Mouse (Mus musculus) induced T-regulatory cell, adult 2 months (primary cell): ENCODE measurements at regions not wholly inside any gene's neighbourhood (a gene's known extent, or its start where the extent isn't known, plus 50 kb on each side); places are given as distances from the start of the nearest gene placed in this dataset.
A peak's percentile ranks its signal among the peaks of the same experiment; 100 is the strongest.

ENCODE experiments used
- DNase-seq: peaks from one replicate; pipeline ENCODE4 v3.0.0-alpha.2; 2012; ENCODE audit warnings: low read depth

DNA sequence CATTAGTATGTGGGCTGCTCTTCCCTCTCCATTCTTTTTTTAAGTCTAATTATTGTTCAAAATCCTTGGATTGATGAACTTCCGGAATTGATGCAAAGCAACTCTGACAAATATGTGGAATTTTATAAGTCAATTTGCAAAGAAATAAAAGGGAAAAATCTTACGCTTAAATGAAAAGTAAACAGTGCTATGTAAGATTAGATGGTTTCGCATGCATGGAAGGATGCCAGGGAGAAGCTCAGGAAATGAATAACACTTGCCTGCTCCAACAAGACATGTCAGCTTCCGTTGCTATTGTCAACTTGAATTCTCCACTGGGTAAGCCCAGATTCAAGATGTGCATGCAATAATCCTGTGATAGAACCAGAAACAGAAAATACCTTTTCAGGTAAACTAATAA, 357.2 kb upstream of the Actbl2 start:
- no peak for DNase-seq

DNA sequence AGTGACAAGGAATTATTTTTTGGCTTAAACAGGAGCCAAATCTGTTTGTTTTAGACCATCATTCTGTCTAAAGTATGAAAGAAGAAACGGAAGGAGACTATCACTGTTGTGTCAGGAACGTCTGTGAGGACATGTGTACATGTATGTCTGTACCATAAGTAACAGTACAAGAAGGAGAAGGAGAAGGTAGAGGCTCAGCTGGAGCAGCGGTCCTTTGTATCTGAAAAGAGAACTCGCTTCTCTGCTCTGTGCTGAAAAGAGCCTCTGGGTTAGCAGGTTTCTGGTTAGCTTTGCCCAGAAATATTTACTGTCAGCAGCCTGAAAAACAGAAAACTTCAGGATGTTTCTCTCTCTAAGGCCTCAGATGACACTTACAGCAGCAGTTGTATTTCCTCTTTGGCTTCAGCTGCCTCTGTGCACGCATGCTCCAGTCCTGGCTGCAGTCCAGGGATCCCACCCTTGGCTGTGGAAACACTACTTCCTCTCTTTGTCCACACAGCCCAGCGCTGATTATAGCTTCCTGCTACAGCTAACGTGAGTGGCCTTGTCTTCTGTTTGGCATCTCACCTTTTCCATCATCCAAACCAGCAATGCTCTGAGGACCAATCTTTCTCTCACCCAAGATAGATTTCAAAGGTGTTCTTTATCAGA, 351.7 kb upstream of the Actbl2 start:
- no peak for DNase-seq

DNA sequence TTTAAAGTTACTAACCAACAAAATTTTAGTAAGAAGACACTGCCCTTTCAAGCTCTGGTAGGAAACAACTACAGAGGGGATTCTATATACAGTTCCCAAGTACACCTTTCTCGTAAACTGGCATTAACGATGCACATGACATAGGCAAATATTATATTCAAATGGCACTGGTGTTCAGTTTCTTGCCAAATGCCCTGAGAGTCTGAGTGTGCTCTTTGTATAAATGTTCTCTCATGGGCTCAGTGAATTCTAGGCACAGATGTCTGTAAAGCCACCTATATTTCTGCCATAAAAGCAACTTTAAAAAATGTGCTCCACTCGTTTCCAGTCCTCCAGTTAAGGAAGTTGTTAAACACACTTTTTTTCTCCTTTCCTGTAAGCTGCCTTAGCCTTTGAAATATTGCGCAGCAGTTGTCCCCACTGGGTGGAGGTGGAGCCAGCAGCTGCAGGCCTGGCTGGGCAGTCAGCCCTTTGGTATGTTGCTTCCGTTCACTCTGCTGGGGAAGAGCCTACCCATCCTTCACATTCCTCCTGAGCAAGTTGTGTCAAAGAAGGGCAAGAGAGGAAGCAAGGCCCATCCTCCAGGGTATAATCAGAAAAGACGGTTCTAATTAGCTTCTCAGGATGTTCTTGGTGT, 347.4 kb upstream of the Actbl2 start:
- no peak for DNase-seq

DNA sequence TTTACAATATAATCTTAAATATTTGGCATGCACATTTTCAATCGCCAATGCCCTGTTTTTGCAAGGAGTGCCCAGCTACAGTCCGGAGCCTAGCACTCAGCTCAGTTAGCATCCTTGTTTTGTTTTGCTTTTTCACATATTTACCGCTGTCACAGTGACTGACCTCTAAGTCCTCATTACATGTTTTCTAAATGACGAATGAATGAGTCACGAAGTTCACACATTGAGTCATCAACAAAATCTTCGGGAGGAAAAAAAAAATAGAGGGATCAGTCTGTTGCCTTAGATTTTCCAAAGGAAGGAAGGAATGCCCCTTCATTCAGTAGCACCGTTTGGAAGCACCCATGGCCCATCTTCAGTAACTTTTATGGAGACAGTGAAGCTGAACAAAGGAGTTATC, 342.9 kb upstream of the Actbl2 start:
- no peak for DNase-seq

DNA sequence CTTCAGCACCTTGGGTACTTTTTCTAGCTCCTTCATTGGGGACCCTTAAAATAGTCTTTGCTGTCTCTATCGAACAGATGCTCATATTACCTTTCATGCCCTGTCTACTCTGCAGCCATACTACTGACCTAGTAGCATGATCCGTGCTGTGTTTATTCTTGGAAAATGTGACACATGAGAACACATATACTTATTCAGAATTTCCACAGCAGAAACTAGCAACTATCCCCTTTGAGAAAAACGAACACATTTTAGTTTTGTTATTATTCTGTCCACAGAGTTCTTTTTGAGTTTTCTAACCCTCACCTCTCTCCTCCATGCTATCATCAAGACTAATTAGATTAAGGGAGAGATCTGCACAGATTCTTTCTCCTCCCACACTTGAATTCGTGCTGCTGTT, 341.6 kb upstream of the Actbl2 start:
- DNase-seq = no peak

DNA sequence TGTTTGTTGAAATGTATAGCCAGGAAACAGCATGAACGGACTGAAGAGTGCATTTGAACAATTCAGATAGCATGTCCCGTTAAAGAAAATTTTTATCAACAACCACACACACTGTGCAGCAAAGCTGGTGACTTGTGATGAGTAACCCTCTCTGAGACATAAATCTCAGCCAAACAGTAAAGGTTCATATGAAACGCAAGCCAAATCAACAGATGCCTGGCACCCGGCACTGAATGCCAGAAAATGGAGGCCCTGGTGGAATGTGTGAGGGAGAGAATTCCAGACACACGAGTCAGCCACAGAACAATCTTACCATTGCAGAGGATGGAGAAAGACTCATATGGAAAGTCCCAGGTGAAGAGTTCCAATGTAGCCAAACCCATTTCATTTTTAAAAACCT, 341.1 kb upstream of the Actbl2 start:
- no peak for DNase-seq

DNA sequence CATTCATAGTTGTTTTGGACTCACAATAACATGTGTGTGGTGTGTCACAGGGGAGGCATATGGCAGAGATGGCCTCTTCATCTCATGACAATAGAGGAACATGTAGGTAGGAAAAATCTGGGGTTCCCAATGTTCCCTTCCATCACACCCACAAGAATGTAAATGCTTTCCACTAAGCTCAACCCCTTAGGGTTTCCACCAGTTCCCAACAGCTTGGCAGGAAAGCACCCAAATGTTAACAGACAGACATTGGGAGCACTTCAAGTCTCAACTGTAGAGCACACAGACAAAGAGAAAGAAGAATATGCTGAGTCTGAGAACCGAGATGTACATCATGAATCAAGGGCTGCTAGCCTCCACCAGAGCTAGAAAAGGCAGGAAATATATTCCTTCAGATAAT, 339.7 kb upstream of the Actbl2 start:
- DNase-seq = no peak

DNA sequence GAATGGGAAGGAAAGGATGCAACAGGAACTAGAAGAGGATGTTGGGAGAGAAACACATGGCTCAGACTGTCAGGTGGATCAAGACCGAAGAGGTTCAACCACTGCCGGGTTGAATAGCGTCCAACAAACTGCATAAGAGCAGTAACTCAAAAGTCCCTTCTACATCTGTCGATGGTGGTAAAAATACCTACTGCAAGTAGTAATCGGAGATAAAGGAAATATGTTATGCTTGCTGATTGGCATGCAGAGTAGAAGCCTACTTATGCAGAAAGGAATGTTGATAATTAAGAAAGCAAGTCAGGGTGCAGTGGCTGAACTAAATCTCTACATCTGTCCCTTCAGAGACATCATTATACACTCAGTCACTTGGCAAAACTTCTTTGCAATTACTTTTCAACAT, 330.9 kb upstream of the Actbl2 start:
- no peak for DNase-seq

DNA sequence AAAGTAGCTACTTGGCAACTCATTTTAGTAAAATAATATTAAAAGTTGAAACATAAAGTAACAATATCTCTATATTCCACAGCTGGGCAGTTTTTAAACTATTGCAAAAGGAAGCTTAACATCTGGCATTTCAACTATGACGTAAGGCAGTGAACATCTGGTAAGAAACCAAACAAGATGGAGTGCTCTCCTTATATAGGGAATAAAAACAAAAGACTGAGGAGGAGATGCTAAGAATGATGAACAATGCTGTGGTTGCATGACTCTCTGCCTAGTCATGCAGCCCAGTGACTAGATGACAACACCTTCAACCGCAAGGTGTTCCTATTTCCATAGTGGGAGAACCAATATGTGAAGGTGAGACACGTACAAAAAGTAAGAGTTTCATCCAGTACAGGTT, 329.9 kb upstream of the Actbl2 start:
- DNase-seq = no peak

DNA sequence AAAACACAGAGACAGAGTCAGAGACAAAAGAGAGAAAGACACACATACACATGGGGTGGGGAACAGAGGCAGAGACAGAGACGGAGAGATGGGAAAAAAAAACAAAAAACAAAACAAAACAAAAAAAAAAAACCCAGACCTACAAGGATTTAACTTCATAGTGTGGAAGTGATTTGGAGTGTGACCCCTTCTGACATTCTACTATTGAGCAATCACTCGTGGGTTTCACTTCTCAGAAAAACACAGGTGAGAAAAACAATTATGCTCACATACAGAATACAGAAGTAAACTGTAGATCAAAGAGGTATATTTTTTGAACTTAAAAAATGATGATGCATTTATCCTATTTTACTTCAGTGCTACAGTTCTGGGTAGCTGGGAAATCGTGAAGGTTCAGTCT, 326.7 kb upstream of the Actbl2 start:
- DNase-seq = no peak

DNA sequence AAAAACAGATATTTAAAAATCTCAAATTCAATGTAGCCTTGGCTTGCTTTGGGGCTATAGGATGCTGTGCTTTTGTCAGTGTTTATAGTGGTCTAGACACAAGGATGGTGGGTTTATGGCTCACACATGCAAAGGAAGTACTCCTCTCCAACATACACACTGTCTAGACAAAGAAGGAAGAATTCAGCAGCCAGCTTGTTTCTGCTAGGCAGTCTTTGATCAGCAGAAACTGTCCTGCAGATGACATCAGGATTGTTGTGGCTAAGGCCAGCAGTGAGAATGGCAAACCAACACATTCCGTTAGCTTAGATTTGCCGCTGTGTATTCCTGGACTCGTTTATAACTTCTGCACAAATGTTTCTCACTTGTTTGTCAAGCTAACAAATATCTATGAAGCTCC, 325.9 kb upstream of the Actbl2 start:
- no peak for DNase-seq

DNA sequence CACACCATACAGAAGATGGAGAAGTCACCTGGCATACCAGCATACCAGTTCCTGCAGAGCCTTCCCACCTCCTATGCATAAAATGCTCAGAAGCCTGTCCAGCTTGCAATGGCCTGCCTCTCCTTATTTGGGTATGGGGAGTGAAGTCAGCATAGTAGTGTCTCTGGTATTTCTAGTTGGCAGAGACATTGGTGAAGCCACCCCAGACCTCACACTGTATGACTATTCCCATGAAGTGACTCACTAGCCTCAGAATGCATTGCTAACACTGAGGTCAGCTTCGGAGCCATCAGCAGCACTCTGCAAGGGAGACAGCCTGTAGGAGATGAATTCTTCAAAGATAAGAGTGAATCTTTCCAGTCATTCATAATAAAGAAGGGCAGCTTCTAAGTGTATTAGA, 325.2 kb upstream of the Actbl2 start:
- DNase-seq = no peak

DNA sequence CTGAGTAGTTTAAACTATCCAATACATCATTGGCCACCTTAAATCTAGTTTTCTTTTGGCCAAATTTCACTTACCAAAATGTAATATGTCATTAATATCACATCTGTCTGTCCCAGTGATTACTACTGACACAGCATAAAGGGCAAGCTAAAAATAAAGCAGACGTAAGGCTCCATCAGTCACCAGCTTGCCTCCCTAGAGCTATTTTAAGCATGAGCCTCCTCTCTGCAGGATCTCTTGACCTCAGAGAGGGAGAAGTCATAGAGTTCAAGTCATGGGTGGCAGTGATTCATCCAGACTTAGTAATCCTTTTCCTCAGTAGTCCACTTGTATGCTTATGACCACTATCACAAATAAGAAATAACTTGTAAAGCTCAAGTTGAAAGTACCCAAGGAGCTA, 313.2 kb upstream of the Actbl2 start:
- DNase-seq = no peak

DNA sequence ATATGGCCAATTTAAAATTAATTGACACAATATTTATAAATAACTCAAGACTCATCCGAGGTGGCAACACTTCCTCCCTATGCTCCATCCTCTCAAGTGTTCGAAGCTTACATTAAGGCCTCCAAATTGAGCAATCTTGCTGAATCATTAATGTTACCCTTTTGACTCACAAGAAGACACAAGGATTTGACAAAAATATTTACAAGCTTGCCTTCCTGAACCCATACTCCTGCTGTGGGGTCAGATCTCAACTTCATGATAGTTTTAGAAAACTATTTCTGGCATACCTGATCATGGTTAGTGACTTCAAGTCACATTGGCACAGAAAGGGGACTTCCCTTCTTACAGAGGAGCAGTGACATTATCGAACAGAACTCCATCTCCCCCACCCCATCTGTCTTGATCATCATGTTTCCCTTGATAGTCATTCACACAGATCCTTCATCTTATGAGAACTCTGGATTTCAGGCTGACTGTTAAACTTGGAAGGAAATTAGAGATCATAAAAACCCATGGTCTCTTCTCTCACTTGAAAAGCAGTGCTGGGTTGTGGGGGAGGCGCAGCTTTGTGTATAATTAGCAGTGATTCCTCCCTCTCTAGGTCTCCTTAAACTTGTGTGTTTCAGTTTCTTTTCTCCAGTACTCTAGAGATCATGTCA, 311.7 kb upstream of the Actbl2 start:
- DNase-seq = no peak

DNA sequence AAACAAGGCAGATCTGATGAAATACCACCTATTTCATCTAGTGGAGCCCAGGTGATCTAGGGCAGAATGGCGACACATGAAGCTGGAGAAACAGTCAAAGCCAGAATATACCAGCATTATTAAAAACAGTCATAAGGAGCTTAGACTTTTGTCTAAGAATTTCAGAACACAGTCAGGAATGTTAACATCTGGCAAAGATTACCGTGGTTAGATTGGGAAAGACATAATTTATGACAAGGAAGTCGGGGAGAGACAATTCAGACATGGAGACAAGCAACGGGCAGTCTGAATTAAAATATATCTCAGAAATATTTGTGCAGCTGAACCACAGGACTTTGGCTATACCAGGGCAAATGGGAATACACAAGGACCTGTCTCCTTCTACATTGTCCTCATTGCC, 310.8 kb upstream of the Actbl2 start:
- no peak for DNase-seq

DNA sequence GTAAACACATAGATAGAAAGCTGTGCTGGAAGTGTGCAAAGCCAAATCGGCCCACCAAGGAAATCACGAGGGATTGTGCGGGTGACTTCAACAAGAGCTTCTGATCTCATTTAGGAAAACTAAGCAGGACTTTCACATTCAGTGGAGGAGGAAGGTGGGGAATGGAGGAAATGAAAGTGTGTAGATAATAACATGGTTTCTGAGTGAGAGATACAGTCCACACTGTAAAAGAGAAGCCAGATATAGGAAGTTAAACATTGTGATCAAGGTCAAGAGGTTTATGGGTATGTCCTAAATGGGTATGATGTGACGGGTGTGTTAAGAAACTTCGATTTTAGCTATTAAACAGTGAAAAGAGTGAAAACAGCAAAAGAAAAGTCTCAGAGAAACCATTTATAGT, 310.1 kb upstream of the Actbl2 start:
- DNase-seq = no peak

DNA sequence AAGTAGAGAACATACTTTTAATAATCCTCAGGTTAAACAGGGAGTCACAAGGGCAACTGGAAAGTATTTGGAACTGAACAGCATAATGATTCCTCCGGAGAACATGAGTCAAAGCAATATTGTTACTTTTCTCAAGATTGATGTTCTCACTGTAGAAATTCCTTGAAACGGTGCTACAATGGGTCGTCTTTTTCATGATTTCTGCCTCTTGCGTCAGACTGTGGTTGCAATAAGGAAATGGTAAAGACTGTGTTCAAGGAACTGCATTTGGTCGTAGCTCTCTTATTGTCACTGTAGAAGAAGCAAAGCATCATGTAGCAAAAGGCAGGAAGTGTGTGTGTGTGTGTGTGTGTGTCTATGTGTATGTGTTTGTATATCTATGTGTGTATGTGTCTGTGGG, 294.6 kb upstream of the Actbl2 start:
- peak; percentile 55 for DNase-seq

DNA sequence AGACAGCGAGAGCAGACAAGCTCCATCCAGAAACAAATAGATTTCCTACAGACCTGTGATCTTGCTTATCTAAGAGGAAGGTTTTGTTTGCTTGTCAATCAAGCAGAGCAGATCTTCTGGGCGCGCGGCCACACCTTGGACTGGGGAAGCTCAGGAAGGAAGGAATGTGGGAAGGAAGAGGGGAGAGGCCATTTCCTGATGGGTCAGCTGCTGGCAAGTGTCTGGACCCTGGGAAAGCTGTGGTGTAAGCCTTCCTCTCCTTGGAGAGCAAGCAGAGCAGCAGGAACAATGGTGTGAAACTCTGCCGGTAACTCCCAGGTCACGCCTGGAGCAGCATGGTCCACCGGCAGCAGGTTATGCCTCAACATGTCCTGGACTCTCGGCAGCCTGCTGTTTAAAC, 287.7 kb upstream of the Actbl2 start:
- DNase-seq = no peak

DNA sequence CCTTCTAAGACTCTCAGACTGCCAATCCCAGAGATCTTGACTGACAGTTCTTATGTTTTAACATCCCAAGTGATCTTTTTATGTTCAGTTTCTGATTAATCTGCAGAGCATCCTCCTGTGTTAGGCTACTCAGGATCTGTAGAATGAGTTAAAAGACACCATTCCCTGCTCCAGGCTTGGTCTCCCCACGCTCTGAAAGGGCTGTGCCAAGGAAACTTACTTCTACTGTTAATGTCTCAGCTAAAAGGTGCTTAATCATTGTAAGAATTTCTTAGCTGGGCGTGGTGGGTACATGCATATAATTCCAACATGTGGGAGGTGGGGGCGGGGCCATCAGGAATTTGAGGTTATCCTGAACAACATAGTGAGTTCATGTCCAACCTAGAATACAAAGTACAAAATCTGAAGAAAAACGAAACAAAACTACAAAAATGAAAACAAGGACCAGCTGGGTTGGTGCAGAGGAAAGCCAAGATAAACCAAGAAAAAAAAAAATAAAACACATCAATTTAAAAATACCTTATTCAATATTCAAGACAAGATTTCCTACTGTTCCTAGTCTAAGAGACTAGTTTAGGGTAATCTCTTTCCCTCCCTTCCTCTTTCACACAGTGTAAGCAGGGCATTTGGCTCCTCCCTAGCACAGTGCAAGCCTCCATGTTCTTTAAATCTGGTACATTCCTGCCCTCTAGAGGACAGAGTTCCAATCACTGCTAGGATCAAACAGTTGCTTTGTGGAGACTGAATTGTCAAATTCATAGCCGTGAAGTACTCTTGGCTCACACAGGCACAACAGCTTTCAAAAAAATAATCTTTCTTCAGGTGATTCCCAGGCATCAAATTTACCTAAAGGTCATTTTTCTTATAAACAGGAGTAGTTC, 286.9 kb upstream of the Actbl2 start:
- DNase-seq = peak; percentile 72

DNA sequence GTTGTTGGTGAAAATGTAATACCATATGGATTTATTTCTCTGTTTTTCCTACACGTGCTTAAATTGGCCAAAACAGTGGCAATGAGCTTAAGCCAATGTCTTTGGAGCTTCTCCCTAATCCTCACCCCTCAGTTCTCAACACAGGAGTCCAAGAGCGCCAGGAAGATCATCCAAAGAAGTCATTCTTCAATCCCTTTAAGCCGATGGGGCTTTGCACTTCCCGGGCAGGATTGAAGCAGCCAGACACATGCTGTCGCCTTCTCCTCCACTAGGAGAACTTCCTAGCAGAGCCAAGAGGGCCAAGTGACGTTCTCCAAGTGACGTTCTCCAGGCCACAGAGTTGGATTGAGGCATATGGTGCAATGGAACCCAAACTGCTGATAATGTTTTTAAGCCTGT, 286.3 kb upstream of the Actbl2 start:
- DNase-seq = no peak

DNA sequence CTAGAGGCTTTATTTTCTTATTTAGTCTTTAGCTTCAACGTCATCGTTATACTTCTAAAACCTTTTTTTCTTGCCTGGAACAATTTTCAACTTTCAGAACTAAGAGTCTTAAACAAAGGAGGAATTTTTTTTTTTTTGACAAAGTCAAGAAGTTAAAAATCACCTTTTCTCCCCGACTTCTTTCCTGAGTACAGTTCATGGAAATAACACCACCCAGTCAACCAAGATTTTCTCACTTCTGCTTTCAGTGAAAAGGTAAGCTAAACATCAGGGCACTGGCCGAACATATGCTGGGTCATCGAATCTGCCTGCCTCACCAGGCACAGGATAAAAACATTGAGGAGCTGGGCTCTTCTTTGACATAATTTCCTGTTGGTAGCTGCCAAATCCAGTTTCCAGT, 277.4 kb upstream of the Actbl2 start:
- no peak for DNase-seq

DNA sequence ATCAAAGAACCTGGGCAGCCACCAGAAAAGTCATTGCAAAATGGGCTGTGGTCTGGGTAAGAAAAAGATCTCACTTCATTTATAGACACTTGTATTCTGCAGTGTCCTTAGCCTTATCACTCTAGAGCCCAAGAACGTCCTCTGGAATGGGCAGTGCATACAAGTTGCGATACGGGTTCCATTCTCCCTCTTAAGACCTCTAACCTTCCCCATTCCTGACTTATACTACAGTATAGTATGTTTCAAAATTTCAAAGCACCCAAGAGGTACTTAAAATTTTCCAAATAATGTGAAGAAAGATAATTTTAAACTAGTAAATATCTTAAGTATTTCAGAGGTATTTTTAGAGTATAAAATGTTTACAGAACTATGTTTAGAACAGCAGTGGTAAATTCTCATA, 276.8 kb upstream of the Actbl2 start:
- DNase-seq = no peak

DNA sequence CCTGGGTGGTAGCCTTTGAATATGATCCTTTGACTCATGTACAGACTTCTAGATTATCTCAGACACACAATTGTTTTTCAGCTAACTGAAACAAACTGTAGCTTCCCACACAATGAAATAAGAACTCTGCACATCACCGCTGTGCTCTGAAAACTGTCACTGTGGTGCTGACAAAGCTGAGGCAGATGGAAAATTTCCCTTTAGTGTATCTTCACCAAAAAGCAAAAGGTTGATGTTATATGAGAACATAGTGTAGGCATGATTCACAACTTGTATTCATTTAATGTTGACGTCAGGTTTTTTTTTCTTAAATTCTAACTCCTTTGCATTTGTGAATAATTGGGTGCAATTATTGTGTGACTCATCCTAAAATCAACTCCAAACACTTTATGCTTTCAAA, 264.1 kb upstream of the Actbl2 start:
- DNase-seq = no peak
